Mouse (Mus musculus): ENCODE measurements around the gene Mael.
A peak's percentile ranks its signal among the peaks of the same experiment; 100 is the strongest.

Mael gene

DNA sequence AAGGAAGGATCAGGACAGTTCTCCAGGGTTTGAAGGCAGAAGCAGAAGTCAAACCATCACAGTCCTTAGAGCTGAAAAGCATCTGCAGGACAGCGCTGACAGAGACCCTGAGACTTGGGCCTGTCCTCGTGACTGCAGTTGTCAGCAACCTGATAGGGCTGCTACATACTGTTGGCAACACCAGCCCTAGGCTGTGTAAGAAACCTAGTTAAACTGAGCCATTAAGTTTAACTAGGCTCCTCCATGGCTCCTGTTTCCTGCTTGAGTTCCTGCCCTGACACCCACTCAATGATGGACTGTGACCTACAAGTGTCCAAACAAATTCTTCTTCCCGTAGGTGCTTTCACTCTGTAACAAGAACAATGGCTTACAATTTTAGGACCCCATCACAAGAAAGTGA is 33.4 kb downstream of the Mael start:
- DNase-seq, result no peak

GRCm38 (mm10) chr1:166204171-166204570 is 34.4 kb downstream of the Mael start:
- no peak for DNase-seq

DNA sequence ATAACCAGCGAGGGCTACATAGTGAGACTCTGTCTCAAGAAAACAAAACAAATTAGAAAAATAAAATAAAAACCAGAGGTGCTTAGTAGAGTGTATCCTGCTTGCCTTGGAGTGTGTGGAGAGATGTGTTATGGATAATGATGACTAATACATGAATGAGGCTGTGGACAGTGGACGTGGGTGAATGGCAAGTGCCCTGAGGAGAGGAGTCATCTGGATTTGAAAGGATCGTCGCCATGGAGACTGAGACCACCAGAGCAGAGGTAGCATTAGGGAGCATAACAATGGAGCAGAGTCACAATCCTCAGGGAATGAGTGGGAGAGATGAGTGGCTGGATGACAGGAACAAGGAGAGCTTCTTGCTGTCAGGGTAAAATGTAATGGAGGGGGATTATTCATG is 48.7 kb downstream of the Mael start:
- no peak for DNase-seq

- DNase-seq, result no peak
These were observed 53.2 kb downstream of the Mael start for GRCm38 (mm10) chr1:166185357-166185756.

- no peak for DNase-seq
These were observed 53.9 kb downstream of the Mael start for GRCm38 (mm10) chr1:166184391-166185229.

- DNase-seq, result no peak
These were observed 55.5 kb downstream of the Mael start for GRCm38 (mm10) chr1:166182952-166183627.

DNA sequence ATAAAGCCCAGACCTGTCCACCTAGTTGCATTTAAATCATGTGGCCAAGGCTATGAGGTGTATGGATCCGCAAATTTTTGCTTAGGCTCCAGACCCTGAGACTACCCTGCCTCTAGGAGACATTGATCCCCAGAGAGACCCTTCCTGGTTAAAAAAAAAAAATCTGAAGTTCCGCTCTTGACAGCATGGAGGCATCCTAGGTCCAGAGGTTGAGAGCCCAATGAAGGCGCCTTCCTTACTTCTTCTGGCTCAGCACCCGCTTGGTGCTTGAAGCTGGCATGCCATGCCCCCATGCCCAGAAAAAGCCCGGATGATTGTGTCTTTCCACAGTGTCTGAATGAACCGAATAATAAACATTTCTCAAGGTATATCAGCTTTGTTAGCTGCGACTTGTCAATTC is 57.0 kb downstream of the Mael start:
- no peak for DNase-seq

- DNase-seq, result no peak
These were observed 64.9 kb downstream of the Mael start for GRCm38 (mm10) chr1:166173621-166174020.

DNA sequence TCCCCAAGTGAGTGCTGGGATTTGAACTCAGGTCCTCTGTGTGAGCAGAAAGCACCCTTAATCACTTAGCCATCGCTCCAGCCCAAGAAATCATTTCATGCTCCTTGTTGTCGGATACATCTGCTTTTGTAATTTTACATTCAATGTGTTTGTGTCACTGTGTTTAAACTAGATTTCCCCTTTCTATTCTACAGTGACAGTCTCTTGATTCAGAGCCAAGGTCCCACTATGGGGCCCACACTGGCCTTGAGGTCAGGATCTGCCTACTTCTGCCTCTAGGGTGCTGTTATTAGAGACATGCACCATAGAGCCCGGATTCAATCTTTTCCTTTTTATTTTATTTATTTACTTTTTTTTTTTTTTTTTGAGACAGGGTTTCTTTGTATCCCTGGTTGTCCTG is 65.6 kb downstream of the Mael start:
- no peak for DNase-seq

GRCm38 (mm10) chr1:166170852-166171251 is 67.7 kb downstream of the Mael start:
- no peak for DNase-seq

DNA sequence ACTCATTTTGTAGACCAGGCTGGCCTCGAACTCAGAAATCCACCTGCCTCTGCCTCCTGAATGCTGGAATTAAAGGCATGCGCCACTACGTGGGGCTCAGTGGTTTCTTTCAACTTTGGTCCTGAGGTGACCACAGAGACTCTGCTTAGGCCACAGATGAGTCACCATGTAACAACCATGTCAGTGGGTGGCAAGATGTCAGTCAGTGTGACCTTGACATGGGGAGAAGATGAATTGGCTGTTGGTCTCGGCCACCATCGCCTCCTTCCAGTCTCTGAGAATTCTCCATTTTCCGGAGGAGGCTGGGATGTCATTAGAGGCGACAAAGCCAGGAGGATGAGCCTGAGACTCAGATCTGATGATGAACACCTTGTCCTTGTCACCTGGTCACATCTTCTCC is 68.8 kb downstream of the Mael start:
- no peak for DNase-seq

- DNase-seq, result no peak
These were observed 70.5 kb downstream of the Mael start for GRCm38 (mm10) chr1:166168017-166168416.

DNA sequence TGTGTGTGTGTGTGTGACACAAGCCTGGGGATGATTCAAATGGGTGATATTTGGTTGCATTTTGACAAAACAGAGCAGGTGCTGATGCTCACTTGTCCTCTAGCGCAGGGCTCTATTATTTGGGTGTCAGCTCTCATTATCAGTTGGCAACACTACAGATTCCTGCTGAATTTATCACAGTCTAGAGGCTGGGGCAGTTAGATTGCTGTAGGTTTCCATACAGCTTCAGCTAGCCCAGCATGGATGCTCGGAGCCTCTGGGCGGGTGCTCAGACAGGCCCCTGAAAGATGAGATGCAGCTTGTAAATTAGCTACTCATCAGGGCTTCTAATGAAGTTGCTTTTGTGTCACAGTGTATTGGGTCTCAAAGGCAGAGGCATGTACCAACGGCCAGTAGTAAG is 71.1 kb downstream of the Mael start:
- DNase-seq, result no peak

GRCm38 (mm10) chr1:166165159-166165558 is 73.4 kb downstream of the Mael start:
- DNase-seq, result no peak

- DNase-seq, result no peak
These were observed 74.0 kb downstream of the Mael start for GRCm38 (mm10) chr1:166164580-166164979.

DNA sequence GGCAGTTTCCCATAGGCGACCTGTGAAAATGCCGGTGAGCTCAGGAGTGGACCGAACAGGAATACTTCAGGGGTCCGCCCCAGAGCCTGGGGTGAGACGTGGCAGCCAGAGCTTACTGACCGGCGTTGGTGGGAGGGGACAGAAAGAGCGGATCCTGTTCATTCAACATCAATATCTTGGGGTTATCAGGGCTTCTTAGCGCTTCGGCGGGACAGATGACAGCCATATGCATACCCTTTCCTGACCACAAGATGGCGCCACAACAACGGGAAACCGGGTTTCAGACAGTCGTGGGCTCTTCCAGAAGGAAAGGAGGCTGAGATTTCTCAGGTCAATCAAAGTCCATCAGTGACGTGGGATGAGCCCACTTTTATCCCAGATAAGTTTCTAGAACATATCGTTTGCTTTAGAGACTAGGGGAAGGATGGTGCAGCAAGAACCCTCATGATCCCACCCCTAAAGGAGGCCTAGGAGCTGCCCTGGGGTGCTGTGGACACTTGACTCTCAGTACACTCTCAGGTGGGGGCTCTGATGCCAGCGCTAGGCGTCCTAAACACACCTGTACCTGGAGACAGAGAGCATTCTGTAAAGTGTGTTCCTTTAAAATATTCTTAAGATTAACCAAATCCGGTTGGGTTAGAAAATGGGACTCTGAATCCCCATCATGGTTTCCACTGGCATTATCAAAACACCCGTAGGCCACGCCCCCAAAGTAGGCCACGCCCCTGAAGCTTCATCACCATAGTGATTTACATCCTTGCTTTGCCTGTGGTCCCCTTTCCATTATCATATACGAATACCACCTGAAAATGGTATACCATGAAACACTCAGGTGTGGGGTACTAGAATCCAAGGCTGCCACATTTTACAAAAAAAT is 77.7 kb downstream of the Mael start:
- peak; percentile 29 to 63 for DNase-seq

DNA sequence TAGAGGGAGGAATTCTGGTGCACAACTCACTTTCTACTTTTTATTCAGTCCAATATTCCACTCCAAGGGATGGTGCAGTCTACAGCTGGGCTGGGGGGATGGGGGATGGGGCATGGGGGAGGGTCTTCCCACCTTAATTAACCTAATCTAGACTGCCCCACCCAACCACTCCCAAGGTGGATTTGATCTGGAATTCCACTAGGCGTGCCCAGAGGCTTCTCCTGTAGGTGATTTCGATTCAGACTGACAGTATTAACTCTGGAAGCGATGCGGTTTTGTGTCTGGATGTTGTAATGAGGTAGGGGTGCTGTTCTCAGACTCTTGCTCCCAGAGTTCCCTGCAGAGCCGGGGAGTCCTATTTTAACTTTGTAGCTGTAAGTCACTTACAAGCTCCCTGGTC is 78.4 kb downstream of the Mael start:
- DNase-seq, result no peak

DNA sequence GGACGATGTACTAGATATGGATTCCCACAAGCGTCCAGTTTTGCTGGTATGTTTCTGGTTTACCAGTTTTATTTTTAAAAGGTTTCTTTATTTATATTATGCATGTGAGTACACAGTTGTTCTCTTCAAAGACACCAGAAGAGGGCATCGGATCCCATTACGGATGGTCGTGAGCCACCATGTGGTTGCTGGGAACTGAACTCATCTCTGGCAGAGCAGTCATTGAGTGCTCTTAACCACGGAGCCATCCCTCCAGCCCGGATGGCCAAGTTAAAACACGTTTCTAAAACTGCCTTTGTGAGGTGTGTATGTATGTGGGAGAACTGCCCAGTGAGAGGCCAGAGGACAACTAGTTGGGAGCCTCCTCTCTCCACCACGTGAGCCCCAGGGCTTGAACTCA is 79.9 kb downstream of the Mael start:
- no peak for DNase-seq

DNA sequence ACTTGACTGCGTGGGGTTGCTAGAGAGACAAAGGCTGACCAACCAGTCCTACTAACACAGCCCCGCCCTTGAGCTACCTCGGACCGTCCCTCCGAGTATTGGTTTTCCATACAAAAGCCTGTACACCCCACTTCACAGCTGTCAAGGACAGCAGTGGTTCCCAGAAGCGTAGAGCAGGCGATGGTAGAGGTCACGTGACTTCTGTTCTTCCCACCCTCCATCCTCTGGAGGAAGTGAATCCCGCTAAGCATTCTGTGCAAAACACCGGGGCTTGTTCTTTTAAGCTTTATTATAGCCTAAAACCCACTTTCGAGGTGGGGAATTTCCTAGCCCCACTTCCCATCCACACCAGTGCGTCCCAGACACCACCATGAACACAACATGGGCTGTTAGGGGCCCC is 80.8 kb downstream of the Mael start:
- no peak for DNase-seq

DNA sequence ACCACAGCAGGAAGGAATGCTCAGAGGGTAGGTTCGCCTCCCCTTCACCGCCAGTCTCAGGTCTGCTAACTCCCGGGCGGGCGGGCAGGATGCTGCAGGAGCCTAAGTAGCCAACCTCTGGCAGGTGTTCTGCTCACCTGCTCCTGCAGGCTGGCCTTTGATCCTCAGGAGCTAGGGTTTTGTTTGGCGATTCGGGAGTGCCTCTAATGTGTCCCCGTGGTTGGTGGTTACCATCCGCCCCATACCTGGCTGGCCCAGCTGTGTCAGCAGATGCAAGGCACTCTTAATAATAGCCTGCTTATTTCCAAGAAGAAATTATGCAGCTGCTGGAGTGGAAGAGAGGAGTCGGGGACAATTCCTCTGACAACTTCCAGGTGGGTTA is 83.4 kb downstream of the Mael start:
- DNase-seq, result no peak

DNA sequence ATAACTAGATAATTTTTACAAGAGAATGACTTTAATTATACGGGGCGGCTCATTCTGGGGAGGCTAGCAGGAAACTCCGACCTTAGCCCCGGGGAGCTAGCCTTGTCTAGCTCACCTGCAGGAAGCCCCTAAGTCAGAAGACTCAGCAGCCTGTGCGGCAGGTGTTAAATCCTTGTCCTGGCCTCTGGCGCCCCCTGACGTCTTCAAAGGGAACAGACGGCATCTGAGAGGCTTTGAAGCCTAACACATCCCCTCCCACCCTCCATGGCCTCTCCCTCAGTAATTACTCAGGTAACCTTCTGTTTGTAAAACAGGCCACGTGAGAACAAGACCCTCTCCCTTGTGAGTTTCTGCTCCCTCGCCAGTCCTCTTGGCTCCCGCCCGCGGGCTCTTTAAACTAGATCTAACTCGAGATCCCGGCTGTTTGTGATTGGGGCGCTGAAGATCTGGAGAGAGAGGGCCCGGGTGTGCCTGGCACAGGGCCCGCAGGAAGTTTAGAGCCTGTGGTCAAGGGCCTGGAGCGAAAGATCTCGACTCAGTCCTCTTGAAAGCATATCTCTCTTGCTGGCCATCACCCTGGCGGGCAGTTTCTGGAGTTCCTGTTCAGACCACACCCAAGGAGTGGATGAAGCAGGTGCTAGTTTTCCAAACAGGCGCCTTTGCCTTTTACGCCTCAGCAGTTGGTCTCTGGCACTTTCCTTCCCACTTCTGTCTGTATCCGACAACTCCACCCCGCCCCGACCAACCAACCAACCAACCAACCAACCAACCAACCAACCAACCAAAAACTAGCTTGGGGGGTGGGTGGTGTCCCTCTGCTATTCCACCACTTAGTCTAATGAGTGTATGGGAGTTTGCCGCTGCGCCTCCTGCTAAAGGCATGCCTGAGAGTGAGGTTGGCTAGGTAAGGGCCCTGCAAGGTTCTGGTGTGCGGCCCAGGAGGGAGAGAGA is 84.1 kb downstream of the Mael start:
- peak; percentile 59 to 78 for DNase-seq
